Mouse (Mus musculus) gastrocnemius, postnatal 36 days (tissue): ENCODE data around the gene Olfr930. TPM values are rescaled to one million over a fixed set of nuclear protein-coding genes. Genes with fewer than 3 reads are reported as not detected.

ENCODE experiments used
- DNase-seq, 2 experiments: peaks; one replicate each; pipeline ENCODE4 v3.0.0; 2022
- intact Hi-C: fragments of 180-260 bp; cut with DNase I; formaldehyde crosslinking; loops from one replicate; pipeline ENCODE4 v1.15.1; 2025
- long read RNA-seq, 2 experiments: library from polyadenylated mRNA; stranded (forward); transcript quantifications; one replicate each; pipeline ENCODE4 v2.0.0; 2021
- total RNA-seq, 2 experiments: library from RNA; stranded (reverse); gene quantifications; 2 replicates each; pipeline ENCODE4 v1.2.3; 2021

Gene Olfr930
- total RNA-seq, result not detected
- long read RNA-seq, experiment 1, result 0 reads
- long read RNA-seq, experiment 2, result 0 reads

DNA sequence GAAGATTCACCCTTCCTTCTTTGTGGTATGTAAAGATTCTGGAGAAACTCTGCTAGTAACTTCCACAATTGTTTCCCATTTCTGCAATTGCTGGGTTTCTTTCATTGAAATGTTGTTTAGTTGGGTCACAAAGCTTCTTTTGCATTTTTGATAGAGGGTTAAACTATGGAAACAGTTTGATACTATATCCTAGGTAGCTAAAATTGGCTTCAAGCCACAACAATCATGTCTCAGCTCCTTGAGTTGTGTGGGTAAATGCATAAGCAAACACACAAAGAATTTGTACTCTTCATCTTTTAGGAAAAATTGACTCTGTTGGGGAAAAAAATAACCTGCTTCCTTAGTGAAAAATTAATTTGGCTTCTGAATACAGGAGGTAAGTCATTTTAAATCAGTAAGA lies at the start of gene Olfr930:
Gene Olfr930, plus strand, starts transcription at position 301 of the 400 bp plus-strand sequence.
- no peak for DNase-seq
- intact Hi-C loops, result no loop called here

DNA sequence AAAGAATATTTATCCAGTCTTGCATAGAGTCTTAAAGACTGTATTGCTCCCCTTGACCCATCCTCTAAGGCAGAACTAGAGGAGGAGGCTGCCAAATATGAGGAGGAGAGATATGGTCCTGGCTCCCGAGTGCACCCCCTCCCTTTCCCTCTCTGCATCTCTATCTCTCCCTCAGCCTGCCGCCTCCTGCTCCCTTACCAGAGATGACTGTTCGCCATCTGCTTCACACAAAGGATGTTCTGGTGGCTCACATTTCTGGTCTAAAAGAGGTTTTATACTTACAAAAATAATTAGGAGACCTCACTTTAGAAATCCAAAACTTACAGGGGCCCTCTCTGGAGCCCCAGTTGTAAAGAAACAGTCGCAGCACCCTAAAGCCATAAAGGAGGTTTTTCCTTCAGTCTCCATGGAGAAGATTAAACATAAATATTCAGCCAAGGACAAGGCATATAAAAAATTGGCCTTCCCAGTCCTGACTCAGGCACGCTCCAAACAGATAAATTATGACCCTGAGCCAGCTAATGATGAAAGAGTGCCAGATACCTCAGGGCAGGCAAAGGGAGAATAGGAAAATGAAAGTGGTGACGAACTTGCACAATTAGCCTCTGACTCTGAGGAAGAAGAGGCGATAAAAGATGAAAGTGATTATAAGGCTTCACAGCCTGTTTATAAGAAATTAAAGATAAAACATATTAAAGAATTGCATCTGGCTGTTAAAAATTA lies 24.0 kb downstream of the Olfr930 start:
- no peak for DNase-seq
- intact Hi-C loops, result no loop called here

DNA sequence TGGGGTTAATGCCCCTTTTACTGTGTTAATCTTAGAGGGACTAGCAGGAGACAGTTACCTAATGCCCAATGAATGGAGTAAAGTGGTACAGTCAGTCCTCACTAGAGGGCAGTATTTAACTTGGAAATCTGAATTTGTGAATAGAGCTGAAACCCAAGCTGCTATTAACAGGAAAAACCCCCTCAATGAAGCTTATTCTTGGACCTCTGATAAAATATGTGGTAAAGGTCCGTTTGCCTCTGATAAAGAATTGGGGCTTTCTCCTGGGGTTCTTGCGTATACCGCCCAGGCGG lies 24.5 kb downstream of the Olfr930 start:
- no peak for DNase-seq
- intact Hi-C loops, result no loop called here

DNA sequence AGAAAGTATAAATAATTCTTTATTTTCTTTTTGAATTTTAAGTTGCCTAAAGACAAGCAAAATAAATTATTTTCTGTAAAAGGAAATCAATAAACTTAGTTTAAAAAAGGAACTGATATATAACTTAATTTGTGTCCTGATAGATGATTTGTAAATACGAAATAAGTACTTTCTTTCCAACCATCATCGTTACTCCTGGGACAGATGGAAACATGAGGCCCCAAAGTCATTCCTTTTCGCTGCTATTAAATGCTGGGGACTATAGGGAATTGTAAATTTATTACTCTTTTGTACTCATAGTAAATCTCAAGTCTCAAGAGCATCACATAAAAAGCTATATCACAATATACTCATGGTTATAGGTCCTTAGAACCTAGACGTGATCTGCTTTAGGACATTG lies 42.4 kb downstream of the Olfr930 start, which contains the start of gene Olfr933:
Gene Olfr933, plus strand, starts transcription at position 301 of the 400 bp plus-strand sequence.
- intact Hi-C loops, result no loop called here
- no peak for DNase-seq

Other genes starting within 250 kb of the Olfr930 start
- not detected for gene Olfr919, start 226.1 kb upstream of the Olfr930 start, total RNA-seq
- gene Vwa5a, start 211.5 kb upstream of the Olfr930 start, total RNA-seq, result 10 to 100 TPM; 12.3 to 14.1 TPM
- under 1 TPM in 1 of 2 experiments, not detected in 1; 0.05 TPM for gene Olfr920, start 177.5 kb upstream of the Olfr930 start, total RNA-seq
- not detected for gene Olfr921, start 156.7 kb upstream of the Olfr930 start, total RNA-seq
- not detected for gene Olfr922, start 115.2 kb upstream of the Olfr930 start, total RNA-seq
- gene Olfr923, start 103.3 kb upstream of the Olfr930 start, total RNA-seq, result not detected
- not detected for gene Olfr924, start 85.4 kb upstream of the Olfr930 start, total RNA-seq
- not detected for gene Olfr26, start 74.7 kb upstream of the Olfr930 start, total RNA-seq
- not detected for gene Olfr926, start 52.7 kb upstream of the Olfr930 start, total RNA-seq
- gene Olfr933, start 42.5 kb downstream of the Olfr930 start, total RNA-seq, result not detected
- gene Olfr934, start 58.5 kb downstream of the Olfr930 start, total RNA-seq, result not detected
- gene Olfr935, start 69.9 kb downstream of the Olfr930 start, total RNA-seq, result not detected
- not detected for gene Olfr146, start 93.6 kb downstream of the Olfr930 start, total RNA-seq
- gene Olfr937, start 135.1 kb downstream of the Olfr930 start, total RNA-seq, result not detected
- not detected for gene Olfr938, start 149.1 kb downstream of the Olfr930 start, total RNA-seq
- gene Olfr27, start 198.3 kb downstream of the Olfr930 start, total RNA-seq, result not detected
- gene Olfr943, start 236.5 kb downstream of the Olfr930 start, total RNA-seq, result not detected